Mouse (Mus musculus) liver, adult (tissue): ENCODE results near the gene Mustn1.

Source experiments
- GATA4 ChIP-seq: IDR thresholded peaks from 2 replicates; pipeline ENCODE4 v1.6.1; 2014; ENCODE audit warnings: mild to moderate bottlenecking, low read length; ENCODE audit not compliant: insufficient replicate concordance

Mustn1 gene

GRCm38 (mm10) chr14:30907814-30908265 lies 28.8 kb downstream of the Mustn1 start:
- TF ChIP-seq GATA4, result no peak

- no peak for TF ChIP-seq GATA4
These were observed 32.1 kb downstream of the Mustn1 start for GRCm38 (mm10) chr14:30911141-30911540.

- no peak for TF ChIP-seq GATA4
These were observed 33.6 kb downstream of the Mustn1 start for GRCm38 (mm10) chr14:30912641-30913040.

- TF ChIP-seq GATA4, result no peak
These were observed 34.4 kb downstream of the Mustn1 start for GRCm38 (mm10) chr14:30913404-30913803.

GRCm38 (mm10) chr14:30916516-30916915 lies 37.5 kb downstream of the Mustn1 start:
- no peak for TF ChIP-seq GATA4

DNA sequence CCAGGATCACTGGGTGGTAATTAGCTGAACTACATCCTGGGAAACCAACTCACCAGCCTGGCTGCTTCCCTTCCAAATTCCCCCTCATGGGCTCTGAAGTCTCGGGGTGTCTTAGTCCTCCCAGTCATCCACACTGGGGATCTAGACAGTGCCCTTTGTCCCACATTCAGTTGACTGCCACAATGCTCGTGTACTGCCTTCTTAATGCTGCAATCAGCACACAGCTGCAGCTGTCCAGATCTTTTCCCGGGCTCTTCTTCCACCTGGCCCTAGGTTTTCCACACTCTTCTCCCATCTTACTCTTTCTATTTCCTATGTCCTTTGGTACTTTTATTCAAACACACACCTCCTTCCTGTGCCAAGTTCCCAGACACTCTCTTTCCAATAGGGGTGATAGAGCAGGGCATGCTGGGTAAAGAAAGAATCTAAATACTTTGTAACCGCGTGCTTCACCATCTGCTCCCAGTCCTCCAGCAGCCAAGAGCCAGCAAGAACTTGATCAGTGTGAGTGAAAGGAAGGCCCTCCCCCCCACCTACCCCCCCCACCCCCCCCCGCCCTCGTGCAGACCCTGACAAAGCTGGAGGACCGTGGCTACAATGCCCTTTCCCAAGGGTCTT lies 43.2 kb downstream of the Mustn1 start:
- no peak for TF ChIP-seq GATA4

DNA sequence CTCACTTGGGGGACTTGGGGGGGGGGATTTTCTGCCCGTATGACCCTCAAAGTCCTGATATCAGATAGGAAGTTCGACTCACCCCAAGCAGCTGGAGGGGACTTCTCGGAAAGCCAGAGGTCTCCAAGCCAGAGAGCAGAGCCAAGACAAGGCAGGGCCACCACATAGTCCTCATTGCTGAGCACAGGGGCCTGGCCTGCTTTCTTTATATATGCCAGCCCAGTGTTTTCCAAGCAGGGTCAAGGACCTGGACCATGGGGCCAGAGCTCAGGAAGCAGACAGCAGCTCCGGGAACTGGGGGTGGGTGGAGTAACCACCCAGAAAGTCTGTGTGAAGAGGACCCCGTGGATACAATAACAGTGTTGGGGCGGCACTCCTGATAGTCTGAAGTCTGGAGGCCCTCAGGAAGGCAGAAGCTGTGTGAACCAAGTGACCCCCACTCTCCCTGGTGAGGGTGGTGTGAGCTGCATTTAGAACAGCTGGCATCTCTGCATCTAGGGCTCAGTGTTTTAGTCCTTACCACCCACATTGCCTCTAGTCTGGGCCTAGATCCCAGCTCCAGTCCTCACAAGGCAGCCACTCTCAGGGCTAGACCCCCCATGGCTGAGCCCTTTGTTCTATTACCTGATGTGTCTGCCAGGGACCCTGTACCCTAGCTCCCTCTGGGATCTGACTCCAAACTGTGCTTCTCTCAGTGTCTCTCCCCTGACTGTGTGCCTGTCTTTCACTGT lies 44.5 kb downstream of the Mustn1 start, which contains the start of gene Itih3:
Gene Itih3 (minus strand): TSS at position 386 of the 731 bp plus-strand sequence.
- TF ChIP-seq GATA4, result no peak; the same call in 1 of the 2 replicates

GRCm38 (mm10) chr14:30925492-30925891 lies 46.5 kb downstream of the Mustn1 start:
- TF ChIP-seq GATA4, result no peak

DNA sequence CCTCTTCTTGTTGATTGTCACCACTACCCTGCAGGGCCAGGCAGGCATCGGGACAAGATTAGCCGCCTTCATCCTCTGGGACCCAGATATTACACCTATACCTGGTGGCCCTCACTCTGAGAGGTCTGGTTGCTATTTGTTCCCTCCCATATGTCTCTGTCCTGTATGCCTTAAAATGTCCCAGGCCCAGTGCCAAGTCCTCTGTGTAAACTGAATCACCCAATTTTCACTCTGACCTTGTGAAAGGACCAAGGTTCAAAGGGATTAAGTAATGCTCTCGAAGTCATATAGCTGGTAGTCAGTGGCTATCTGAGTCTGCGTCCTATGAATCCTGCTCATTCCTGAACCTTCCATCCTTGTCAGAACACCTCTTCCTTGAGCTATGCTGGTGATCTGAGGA lies 51.4 kb downstream of the Mustn1 start:
- no peak for TF ChIP-seq GATA4
